Mouse (Mus musculus) midbrain, postnatal 0 days (tissue): ENCODE results near the gene Boc. TPM values are rescaled to one million over a fixed set of nuclear protein-coding genes. Genes with fewer than 3 reads are reported as not detected.
"Not testable (repeated sequence)": the region's sequence is repeated elsewhere in the genome, so short reads cannot be mapped to it uniquely, and the experiment has no call there.

Experiments used
- ATAC-seq: fragments of 200-750 bp; cut with Nextera tagmentation; 2 replicates; pipeline ENCODE4 v1.8.0; 2017; ENCODE audit warnings: moderate number of reproducible peaks, mild to moderate bottlenecking, moderate TSS enrichment, moderate library complexity; ENCODE audit not compliant: low FRiP score
- DNase-seq: peaks from one replicate; pipeline ENCODE4 v3.0.0-alpha.2; 2015; ENCODE audit warnings: low spot score
- H3K27ac ChIP-seq: fragments of 300-500 bp; sonication (generic); 2 replicates; pipeline ENCODE4 v1.5.1; 2014; ENCODE audit warnings: low read depth, mild to moderate bottlenecking, low read length, mixed read lengths
- H3K27me3 ChIP-seq: fragments of 300-500 bp; sonication (generic); 2 replicates; pipeline ENCODE4 v1.6.1; 2014; ENCODE audit warnings: low read length, control low read depth, mixed read lengths; ENCODE audit not compliant: insufficient read depth
- H3K36me3 ChIP-seq: fragments of 300-500 bp; sonication (generic); 2 replicates; pipeline ENCODE4 v1.6.1; 2014; ENCODE audit warnings: low read length, control low read depth, mixed read lengths; ENCODE audit not compliant: insufficient read depth
- H3K4me1 ChIP-seq: fragments of 300-500 bp; sonication (generic); 2 replicates; pipeline ENCODE4 v1.6.1; 2014; ENCODE audit warnings: mild to moderate bottlenecking, control low read depth, antibody characterized with exemption, low read length, mixed read lengths; ENCODE audit not compliant: insufficient read depth
- H3K4me2 ChIP-seq: fragments of 300-500 bp; sonication (generic); 2 replicates; pipeline ENCODE4 v1.6.1; 2014; ENCODE audit warnings: low read depth, mild to moderate bottlenecking, low read length, mixed read lengths; ENCODE audit not compliant: poor library complexity, severe bottlenecking
- H3K4me3 ChIP-seq: fragments of 300-500 bp; sonication (generic); 2 replicates; pipeline ENCODE4 v1.5.1; 2014; ENCODE audit warnings: low read depth, mild to moderate bottlenecking, low read length, moderate library complexity
- H3K9ac ChIP-seq: fragments of 300-500 bp; sonication (generic); replicated peaks from 2 replicates; pipeline ENCODE4 v1.6.1; 2014; ENCODE audit warnings: mild to moderate bottlenecking, low read length, moderate library complexity, mixed read lengths; ENCODE audit not compliant: poor library complexity, severe bottlenecking
- H3K9me3 ChIP-seq: fragments of 300-500 bp; sonication (generic); 2 replicates; pipeline ENCODE4 v1.6.1; 2016; ENCODE audit warnings: low read length, control low read depth
- CTCF ChIP-seq: IDR thresholded peaks from 2 replicates; pipeline ENCODE4 v1.5.1; 2016; ENCODE audit warnings: antibody characterized with exemption, mild to moderate bottlenecking
- WGBS: fragments of 180-500 bp; shearing (Covaris S2); extraction: QIAGEN DNeasy Blood & Tissue Kit; methylation state at CpG from one replicate; pipeline ENCODE4 v1.1.7; 2014; 5-methylcytosine and 5-hydroxymethylcytosine counted together
- microRNA-seq: library from miRNA; unstranded; fragments of <30 nt; microRNA quantifications from one replicate; pipeline ENCODE4, GENCODE M21; 2016; ENCODE audit warnings: borderline number of aligned reads
- polyA plus RNA-seq: library from polyadenylated mRNA; unstranded; fragments of >200 nt; fragmentation: Nextera tagmentation; extraction: Ambion mirVana; gene quantifications from 2 replicates; pipeline ENCODE4 v1.2.1, GENCODE M21; 2015
- total RNA-seq: library from RNA; depleted of rRNA; stranded (reverse); fragments of >200 nt; gene quantifications from 2 replicates; pipeline ENCODE4 v1.2.3, GENCODE M21; 2014; rRNA removed

Gene Boc
- total and polyA plus RNA-seq, 2 experiments from 2014 or later = 2.7 to 24.9 TPM

GRCm38 (mm10) chr16:44458826-44459225, 99.9 kb downstream of the Boc start:
- no peak for ATAC-seq
- no peaks in the 10 kb centered on the region for H3K36me3 ChIP-seq
- H3K9me3 ChIP-seq = no peaks in the 10 kb centered on the region
- no peak overlapping the region for H3K9ac ChIP-seq
- no peak overlapping the region for H3K27ac ChIP-seq
- no peak overlapping the region for H3K4me3 ChIP-seq
- H3K4me2 ChIP-seq = no peak overlapping the region
- DNase-seq = no peak
- TF ChIP-seq CTCF = no peak
- no peaks in the 10 kb centered on the region for H3K4me1 ChIP-seq
- 93% methylated on average over 2 of the region's 2 CpGs for WGBS
- no peaks in the 10 kb centered on the region for H3K27me3 ChIP-seq

DNA sequence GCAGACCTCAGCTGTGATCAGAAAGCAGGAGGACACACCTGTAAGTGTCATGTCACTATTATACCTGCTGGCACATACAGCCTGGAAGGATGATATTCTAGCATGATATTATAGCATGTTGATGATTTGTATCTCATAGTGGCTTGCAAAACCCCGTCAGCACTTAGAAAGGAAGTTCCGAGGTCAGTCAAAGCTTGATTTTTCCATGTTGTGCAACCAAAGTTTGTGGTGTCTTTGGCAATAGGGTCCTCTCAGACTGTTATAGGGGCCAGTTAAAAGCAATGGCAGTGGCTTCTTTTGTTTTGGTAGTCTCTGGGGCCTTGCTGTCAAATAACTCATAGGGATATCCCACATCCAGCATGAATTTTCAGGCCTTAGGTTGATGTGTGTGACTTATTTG, 100.8 kb downstream of the Boc start:
- Histone ChIP-seq H3K4me3 (no peak overlapping the region), H3K4me1 (no peaks in the 10 kb centered on the region), H3K4me2 (no peak overlapping the region), H3K27me3 (no peaks in the 10 kb centered on the region), H3K9ac (no peak overlapping the region), H3K36me3 (no peaks in the 10 kb centered on the region), H3K27ac (no peak overlapping the region), H3K9me3 (no peaks in the 10 kb centered on the region)
- DNase-seq (no peak), ATAC-seq (no peak)
- TF ChIP-seq CTCF = no peak
- 97% methylated on average over 2 of the region's 2 CpGs for WGBS

- 96% methylated on average over 15 of the region's 15 CpGs for WGBS
- not testable (repeated sequence) for H3K9ac ChIP-seq, ATAC-seq
Measured at GRCm38 (mm10) chr16:44441913-44442312, 116.8 kb downstream of the Boc start.

DNA sequence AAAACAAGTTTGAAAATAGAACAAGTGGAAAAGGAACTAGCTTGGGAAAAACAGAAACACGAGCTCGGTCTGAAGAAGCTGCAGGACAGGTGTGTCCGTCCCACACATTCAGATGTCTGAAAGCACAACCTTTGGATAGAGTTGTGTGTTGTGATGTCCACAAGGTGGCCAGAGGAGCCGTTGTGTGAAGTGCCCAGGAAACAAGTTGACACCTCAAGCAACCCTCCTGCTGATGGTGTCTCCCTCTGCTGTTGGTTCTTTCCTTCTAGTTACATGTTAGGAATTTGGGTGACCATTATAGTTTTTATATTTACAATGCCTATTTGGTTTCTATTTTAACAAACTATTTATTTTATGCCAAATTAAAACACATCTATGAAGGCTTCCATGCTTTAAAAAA, 123.2 kb downstream of the Boc start:
- Histone ChIP-seq H3K9ac (no peak overlapping the region), H3K4me3 (no peak overlapping the region), H3K27ac (no peak overlapping the region), H3K36me3 (no peaks in the 10 kb centered on the region), H3K9me3 (no peaks in the 10 kb centered on the region), H3K27me3 (no peaks in the 10 kb centered on the region), H3K4me2 (no peak overlapping the region), H3K4me1 (no peaks in the 10 kb centered on the region)
- peak; percentile 51 for TF ChIP-seq CTCF
- 65% methylated on average over 4 of the region's 4 CpGs for WGBS
- ATAC-seq (no peak), DNase-seq (no peak)

More at GRCm38 (mm10) chr16:44441913-44442312, 116.8 kb downstream of the Boc start:
- DNase-seq, H3K4me1 ChIP-seq, H3K9me3 ChIP-seq, H3K27me3 ChIP-seq, H3K36me3 ChIP-seq, H3K4me3 ChIP-seq, H3K27ac ChIP-seq, H3K4me2 ChIP-seq: not testable (repeated sequence)

Small RNA genes lying within 50 kb of the gene (microRNA-seq; reads per million reads assigned to microRNA genes)
- gene Mir3081 = 7.4 reads per million, percentile 15 among the genes with 10 or more reads in this experiment

Other genes starting within 250 kb of the Boc start
- gene Sidt1, start 225.7 kb downstream of the Boc start, total RNA-seq = 30.4 and 35.8 TPM in 2 replicates
- 18.6 and 19.7 TPM in 2 replicates for gene Sidt1, start 225.7 kb downstream of the Boc start, polyA plus RNA-seq
- gene Spice1, start 211.8 kb downstream of the Boc start, total RNA-seq = 14.0 and 16.4 TPM in 2 replicates
- gene Spice1, start 211.8 kb downstream of the Boc start, polyA plus RNA-seq = 9.1 and 10.9 TPM in 2 replicates
- 3.8 and 11.4 TPM in 2 replicates for gene Cfap44, start 164.1 kb downstream of the Boc start, total RNA-seq
- 3.0 and 3.7 TPM in 2 replicates for gene Cfap44, start 164.1 kb downstream of the Boc start, polyA plus RNA-seq
- 3.5 and 5.9 TPM in 2 replicates for gene Nepro, start 165.4 kb upstream of the Boc start, total RNA-seq
- 2.4 and 2.9 TPM in 2 replicates for gene Nepro, start 165.4 kb upstream of the Boc start, polyA plus RNA-seq
- gene Gtpbp8, start 187.5 kb upstream of the Boc start, total RNA-seq = 42.5 and 46.7 TPM in 2 replicates
- 36.6 and 38.8 TPM in 2 replicates for gene Gtpbp8, start 187.5 kb upstream of the Boc start, polyA plus RNA-seq
- gene Cd200r1, start 206.8 kb upstream of the Boc start, total RNA-seq = 1.6 TPM in 1 of 2 replicates, not detected in the other
- gene Cd200r1, start 206.8 kb upstream of the Boc start, polyA plus RNA-seq = 0.20 and 0.52 TPM in 2 replicates